Mouse (Mus musculus): ENCODE data around the gene Pla2g15.
A peak's percentile ranks its signal among the peaks of the same experiment; 100 is the strongest.

- TF ChIP-seq CTCF (conservative IDR thresholded peaks at IDR 0.05; ENCODE audit: low read length) (peak; percentile 87), NANOG (IDR thresholded peaks at IDR 0.05; ENCODE audit: borderline replicate concordance, low read length) (no peak), POU5F1 (IDR thresholded peaks at IDR 0.05; ENCODE audit: borderline replicate concordance, low read length) (no peak)
These were observed 34.3 kb upstream of the Pla2g15 start for GRCm38 (mm10) chr8:106115897-106116296.

All from E14TG2a.4 (cell line).